Mouse (Mus musculus): ENCODE data around the gene Ubox5. TPM values are rescaled to one million over a fixed set of nuclear protein-coding genes. Genes with fewer than 3 reads are reported as not detected.

Gene Ubox5
- polyA plus RNA-seq, 1 experiment from 2014 or later, result 15.2 TPM

GRCm38 (mm10) chr2:130632887-130633675 lies 3.2 kb upstream of the Ubox5 start:
- H3K27ac ChIP-seq (replicated peaks), result no peak overlapping the region
- peaks cover 63% of the 10 kb centered on the region for H3K27me3 ChIP-seq
- H3K4me1 ChIP-seq, result peaks cover 38% of the 10 kb centered on the region
- 46% methylated on average over 5 of the region's 5 CpGs for WGBS
- no peak for ATAC-seq (ENCODE audit: low FRiP score, low read depth)
- no peak overlapping the region for H3K4me2 ChIP-seq (replicated peaks)
- H3K9me3 ChIP-seq, result no peaks in the 10 kb centered on the region
- no peaks in the 10 kb centered on the region; the same call in 1 of the 2 replicates for H3K36me3 ChIP-seq
- no peak overlapping the region for H3K4me3 ChIP-seq
- H3K9ac ChIP-seq (replicated peaks), result no peak overlapping the region

DNA sequence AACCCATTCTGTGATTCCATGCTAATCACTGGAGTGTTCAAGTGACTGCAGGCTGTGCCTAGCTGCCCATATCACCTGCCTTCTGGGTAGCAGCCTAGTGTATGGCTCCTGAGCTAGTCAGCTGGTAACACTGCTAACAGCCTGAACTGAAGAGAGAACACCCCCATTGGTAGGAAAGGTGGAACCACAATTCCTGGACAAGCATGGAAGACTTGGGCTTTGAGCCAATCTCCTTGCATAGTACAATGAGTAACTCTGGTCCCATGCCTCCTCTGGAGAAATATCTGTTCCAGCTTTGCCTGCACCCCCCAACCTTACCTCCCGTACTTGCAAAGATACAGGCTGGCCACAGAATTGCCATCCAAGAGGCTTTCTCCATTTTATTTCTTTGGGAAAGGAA lies 2.6 kb upstream of the Ubox5 start:
- Histone ChIP-seq H3K4me3 (no peak overlapping the region), H3K36me3 (peaks cover 4% of the 10 kb centered on the region), H3K4me1 (peaks cover 38% of the 10 kb centered on the region), H3K27ac (replicated peaks) (no peak overlapping the region), H3K4me2 (replicated peaks) (no peak overlapping the region), H3K9ac (replicated peaks) (no peak overlapping the region), H3K27me3 (peaks cover 56% of the 10 kb centered on the region), H3K9me3 (no peaks in the 10 kb centered on the region)
- 52% methylated on average over 1 of the region's 1 CpGs for WGBS
- ATAC-seq (ENCODE audit: low FRiP score, low read depth), result no peak

DNA sequence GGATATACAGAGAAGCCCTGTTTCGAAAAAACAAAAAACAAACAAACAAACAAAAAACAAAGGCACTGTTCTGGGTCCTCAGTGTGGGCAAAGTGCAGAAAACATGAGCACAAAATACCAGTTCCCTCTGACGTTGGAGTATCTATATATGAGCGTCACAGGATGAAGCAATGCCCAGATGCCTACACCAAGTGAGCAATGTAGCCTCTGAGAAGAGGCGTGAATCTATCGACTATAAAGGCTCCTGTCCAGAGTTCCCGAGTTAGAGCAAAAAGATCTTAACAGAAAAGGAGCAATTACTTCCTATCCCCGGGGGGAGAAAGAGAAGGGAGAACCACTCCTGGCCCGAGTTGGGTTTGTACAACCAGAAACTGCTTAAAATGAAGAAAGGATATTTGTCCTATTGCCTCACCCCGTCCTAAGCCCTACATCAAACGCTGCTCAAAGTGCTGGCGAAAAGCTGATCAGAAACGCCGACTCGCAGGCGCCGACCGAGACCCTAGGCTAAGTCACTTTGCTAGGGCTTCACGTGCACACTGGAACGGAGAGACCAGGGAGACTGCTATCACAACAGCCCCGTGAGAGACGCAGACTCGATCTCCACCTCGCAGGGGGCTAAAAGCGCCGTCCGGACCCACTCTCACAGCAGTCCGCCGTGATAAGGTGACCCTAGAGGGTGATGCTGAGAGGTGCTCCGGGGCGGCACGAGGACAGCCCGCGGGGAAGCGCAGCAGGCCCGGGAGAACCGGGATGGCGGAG lies 579 bp downstream of the Ubox5 start:
- H3K4me3 ChIP-seq, result peak overlapping the region; percentile 96
- 3% methylated on average over 37 of the region's 37 CpGs for WGBS
- peak overlapping the region; percentile 95 for H3K4me2 ChIP-seq (replicated peaks)
- peak overlapping the region; percentile 88 for H3K9ac ChIP-seq (replicated peaks)
- peak; percentile 45 for ATAC-seq (ENCODE audit: low FRiP score, low read depth)
- H3K27ac ChIP-seq (replicated peaks), result peak overlapping the region; percentile 58
- H3K4me1 ChIP-seq, result peaks cover 19% of the 10 kb centered on the region
- peaks cover 25% of the 10 kb centered on the region for H3K27me3 ChIP-seq
- H3K9me3 ChIP-seq, result no peaks in the 10 kb centered on the region
- H3K36me3 ChIP-seq, result peaks cover 25% of the 10 kb centered on the region

- WGBS, result 56% methylated on average over 3 of the region's 3 CpGs
- H3K27me3 ChIP-seq, result peaks cover 16% of the 10 kb centered on the region
- H3K4me3 ChIP-seq, result peak overlapping the region; percentile 96; the same call in 1 of the 2 replicates
- H3K9ac ChIP-seq (replicated peaks), result no peak overlapping the region
- peaks cover 13% of the 10 kb centered on the region for H3K4me1 ChIP-seq
- peaks cover 31% of the 10 kb centered on the region for H3K36me3 ChIP-seq
- H3K4me2 ChIP-seq (replicated peaks), result peak overlapping the region; percentile 95
- no peak for ATAC-seq (ENCODE audit: low FRiP score, low read depth)
- H3K9me3 ChIP-seq, result no peaks in the 10 kb centered on the region
- no peak overlapping the region for H3K27ac ChIP-seq (replicated peaks)
Observed at GRCm38 (mm10) chr2:130628424-130628823, 1.4 kb downstream of the Ubox5 start.

DNA sequence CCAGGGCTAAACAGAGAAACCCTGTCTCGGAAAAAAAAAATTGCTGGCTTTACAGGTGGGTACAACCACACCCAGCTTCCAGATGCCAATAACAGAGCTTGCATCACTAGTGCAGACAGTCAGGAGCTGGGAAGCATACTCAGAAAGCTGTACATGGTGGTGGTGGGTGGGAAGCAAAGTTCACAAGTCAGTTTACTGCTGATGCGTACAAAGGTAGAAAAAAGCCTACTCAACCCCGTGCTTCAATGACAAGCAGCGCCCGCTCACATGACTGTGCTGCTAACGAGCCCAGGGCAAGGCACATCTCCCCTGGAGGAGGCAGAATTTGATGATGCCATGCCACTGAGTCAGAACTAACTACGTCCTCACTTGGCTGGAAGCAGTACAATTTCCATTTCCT lies 10.9 kb downstream of the Ubox5 start:
- Histone ChIP-seq H3K9me3 (no peaks in the 10 kb centered on the region), H3K9ac (replicated peaks) (no peak overlapping the region), H3K4me1 (no peaks in the 10 kb centered on the region), H3K27ac (replicated peaks) (no peak overlapping the region), H3K27me3 (no peaks in the 10 kb centered on the region), H3K4me3 (no peak overlapping the region), H3K36me3 (peaks cover 63% of the 10 kb centered on the region), H3K4me2 (replicated peaks) (no peak overlapping the region)
- no peak for ATAC-seq (ENCODE audit: low FRiP score, low read depth)
- WGBS, result 94% methylated on average over 7 of the region's 7 CpGs

GRCm38 (mm10) chr2:130613091-130613490 lies 16.7 kb downstream of the Ubox5 start:
- no peak overlapping the region for H3K4me2 ChIP-seq (replicated peaks)
- no peak overlapping the region for H3K27ac ChIP-seq (replicated peaks)
- no peak overlapping the region for H3K9ac ChIP-seq (replicated peaks)
- 60% methylated on average over 3 of the region's 3 CpGs for WGBS
- no peaks in the 10 kb centered on the region for H3K4me1 ChIP-seq
- peaks cover 36% of the 10 kb centered on the region for H3K36me3 ChIP-seq
- no peak overlapping the region for H3K4me3 ChIP-seq
- H3K27me3 ChIP-seq, result no peaks in the 10 kb centered on the region
- ATAC-seq (ENCODE audit: low FRiP score, low read depth), result no peak
- H3K9me3 ChIP-seq, result no peaks in the 10 kb centered on the region

DNA sequence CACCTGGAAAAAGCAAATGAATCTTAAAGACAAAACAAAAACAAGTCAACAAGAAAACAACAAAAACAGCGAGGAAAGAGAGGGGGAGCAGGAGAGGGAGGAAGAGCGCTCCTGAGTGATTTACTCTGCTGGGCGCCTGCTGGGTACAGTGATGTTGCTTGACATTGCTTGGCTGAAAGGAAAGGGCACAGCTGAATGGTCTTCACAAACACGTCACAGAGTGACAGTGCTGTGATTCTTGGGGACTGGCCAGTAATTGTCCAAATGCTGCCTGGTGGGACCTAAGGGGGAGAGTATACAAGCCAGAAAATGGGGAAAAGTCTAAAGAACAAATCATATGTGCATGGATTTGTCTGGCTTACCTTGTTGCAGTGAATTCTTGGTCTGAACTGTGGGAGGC lies 27.6 kb downstream of the Ubox5 start:
- peaks cover 53% of the 10 kb centered on the region for H3K36me3 ChIP-seq
- no peaks in the 10 kb centered on the region for H3K9me3 ChIP-seq
- H3K27ac ChIP-seq (replicated peaks), result no peak overlapping the region
- H3K27me3 ChIP-seq, result no peaks in the 10 kb centered on the region
- WGBS, result 84% methylated on average over 4 of the region's 4 CpGs
- H3K4me1 ChIP-seq, result no peaks in the 10 kb centered on the region
- no peak for ATAC-seq (ENCODE audit: low FRiP score, low read depth)
- no peak overlapping the region for H3K4me3 ChIP-seq
- H3K9ac ChIP-seq (replicated peaks), result no peak overlapping the region
- no peak overlapping the region for H3K4me2 ChIP-seq (replicated peaks)

GRCm38 (mm10) chr2:130598399-130598798 lies 31.4 kb downstream of the Ubox5 start:
- WGBS, result 72% methylated on average over 3 of the region's 3 CpGs
- ATAC-seq (ENCODE audit: low FRiP score, low read depth), result no peak

GRCm38 (mm10) chr2:130597601-130598010 lies 32.2 kb downstream of the Ubox5 start:
- no peak overlapping the region for H3K4me2 ChIP-seq (replicated peaks)
- no peaks in the 10 kb centered on the region for H3K9me3 ChIP-seq
- H3K4me3 ChIP-seq, result no peak overlapping the region
- WGBS, result 31% methylated on average over 1 of the region's 1 CpGs
- peaks cover 76% of the 10 kb centered on the region for H3K36me3 ChIP-seq
- no peak for ATAC-seq (ENCODE audit: low FRiP score, low read depth)
- H3K27ac ChIP-seq (replicated peaks), result no peak overlapping the region
- H3K9ac ChIP-seq (replicated peaks), result no peak overlapping the region
- no peaks in the 10 kb centered on the region for H3K4me1 ChIP-seq
- no peaks in the 10 kb centered on the region for H3K27me3 ChIP-seq

More at GRCm38 (mm10) chr2:130598399-130598798, 31.4 kb downstream of the Ubox5 start:
- H3K27me3 ChIP-seq, result no peaks in the 10 kb centered on the region
- no peak overlapping the region for H3K9ac ChIP-seq (replicated peaks)
- H3K4me2 ChIP-seq (replicated peaks), result no peak overlapping the region
- no peak overlapping the region for H3K4me3 ChIP-seq
- H3K36me3 ChIP-seq, result peaks cover 77% of the 10 kb centered on the region
- no peaks in the 10 kb centered on the region for H3K9me3 ChIP-seq
- H3K4me1 ChIP-seq, result no peaks in the 10 kb centered on the region
- H3K27ac ChIP-seq (replicated peaks), result no peak overlapping the region

DNA sequence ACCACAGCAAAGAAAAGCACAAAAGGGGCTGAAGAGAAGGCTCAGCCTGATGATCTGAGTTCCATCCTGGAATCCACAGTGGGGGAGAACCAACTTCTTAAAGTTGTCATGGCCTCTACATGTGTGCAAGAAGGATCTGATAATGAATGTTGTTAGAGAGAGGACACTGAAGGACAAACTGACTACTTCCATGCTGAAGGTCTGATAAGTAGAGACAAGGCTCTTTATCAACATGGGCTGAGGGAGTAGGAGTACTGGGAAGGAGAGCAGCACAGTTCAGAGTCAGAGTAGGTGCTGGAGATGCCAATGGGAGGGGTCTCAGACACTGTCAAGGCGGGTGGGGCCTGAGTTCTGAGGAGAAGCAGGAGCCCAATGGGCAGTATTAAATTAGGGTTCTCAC lies 34.2 kb downstream of the Ubox5 start:
- Histone ChIP-seq H3K4me2 (replicated peaks) (no peak overlapping the region), H3K9ac (replicated peaks) (no peak overlapping the region), H3K9me3 (no peaks in the 10 kb centered on the region), H3K4me1 (no peaks in the 10 kb centered on the region), H3K27ac (replicated peaks) (no peak overlapping the region), H3K27me3 (no peaks in the 10 kb centered on the region), H3K36me3 (peaks cover 76% of the 10 kb centered on the region), H3K4me3 (no peak overlapping the region)
- 93% methylated on average over 1 of the region's 1 CpGs for WGBS
- no peak for ATAC-seq (ENCODE audit: low FRiP score, low read depth)

GRCm38 (mm10) chr2:130591016-130591415 lies 38.8 kb downstream of the Ubox5 start:
- Histone ChIP-seq H3K4me2 (replicated peaks) (no peak overlapping the region), H3K4me1 (0 out of 2 replicates have a peak, but pooled peaks cover 2% of the 10 kb centered on the region), H3K27ac (replicated peaks) (no peak overlapping the region), H3K9ac (replicated peaks) (no peak overlapping the region), H3K4me3 (no peak overlapping the region), H3K9me3 (no peaks in the 10 kb centered on the region), H3K27me3 (no peaks in the 10 kb centered on the region), H3K36me3 (peaks cover 46% of the 10 kb centered on the region)
- ATAC-seq (ENCODE audit: low FRiP score, low read depth), result no peak
- 93% methylated on average over 2 of the region's 2 CpGs for WGBS

- H3K36me3 ChIP-seq, result peaks cover 34% of the 10 kb centered on the region
- H3K4me2 ChIP-seq (replicated peaks), result no peak overlapping the region
- 0 out of 2 replicates have a peak, but pooled peaks cover 2% of the 10 kb centered on the region for H3K4me1 ChIP-seq
- no peaks in the 10 kb centered on the region for H3K9me3 ChIP-seq
- 92% methylated on average over 2 of the region's 2 CpGs for WGBS
- H3K27me3 ChIP-seq, result no peaks in the 10 kb centered on the region
- no peak overlapping the region for H3K9ac ChIP-seq (replicated peaks)
- no peak overlapping the region for H3K4me3 ChIP-seq
- ATAC-seq (ENCODE audit: low FRiP score, low read depth), result no peak
- no peak overlapping the region for H3K27ac ChIP-seq (replicated peaks)
Observed at GRCm38 (mm10) chr2:130589761-130590160, 40.1 kb downstream of the Ubox5 start.

All from midbrain, embryonic 12.5 days (tissue).